Mouse (Mus musculus) layer of hippocampus, adult 2 months (tissue): ENCODE measurements around the gene Kcnip4. TPM values are rescaled to one million over a fixed set of nuclear protein-coding genes. Genes with fewer than 3 reads are reported as not detected.

Experiments used
- DNase-seq, 2 experiments: peaks; one replicate each; pipeline ENCODE4 v3.0.0; 2022; ENCODE audit warnings: low spot score in 2 of 2
- H3K27ac ChIP-seq: fragments of 200-600 bp; 2 replicates; pipeline ENCODE4 v1.8.1; 2022
- H3K4me3 ChIP-seq: fragments of 200-600 bp; 2 replicates; pipeline ENCODE4 v1.8.1; 2022; ENCODE audit warnings: mild to moderate bottlenecking
- CTCF ChIP-seq: fragments of 200-600 bp; conservative IDR thresholded peaks from 2 replicates; pipeline ENCODE4 v1.8.1; 2022; ENCODE audit warnings: antibody characterized with exemption, mild to moderate bottlenecking, moderate library complexity
- total RNA-seq, 2 experiments: library from RNA; stranded (reverse); gene quantifications; 2 replicates each; pipeline ENCODE4 v1.2.3; 2021

The Kcnip4 gene
- total RNA-seq, 2 experiments from 2014 or later = 54.4 to 58.5 TPM

GRCm38 (mm10) chr5:48412261-48412660 is 1112.4 kb downstream of the Kcnip4 start:
- no peak for DNase-seq
- Histone ChIP-seq H3K27ac (no peak overlapping the region), H3K4me3 (no peak overlapping the region)
- TF ChIP-seq CTCF = no peak

DNA sequence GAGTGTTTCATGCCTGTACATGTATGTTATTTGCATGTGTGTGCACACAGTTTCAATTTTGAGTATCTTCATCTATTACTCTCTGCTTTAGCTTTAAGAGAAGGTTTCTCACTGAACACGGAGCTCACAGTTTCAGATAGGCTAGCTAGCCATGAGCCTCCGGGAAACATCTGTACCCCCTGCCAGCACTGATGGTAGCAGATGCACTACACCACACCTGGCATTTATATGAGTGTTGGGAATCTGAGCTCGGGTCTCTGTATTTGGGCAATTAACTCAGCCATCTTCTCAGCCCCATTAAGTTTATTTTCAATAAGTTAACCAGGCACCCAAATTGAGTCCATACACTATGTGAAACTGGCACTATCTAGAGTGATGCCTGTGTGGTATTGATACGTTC is 1113.2 kb downstream of the Kcnip4 start:
- no peak for DNase-seq
- H3K27ac ChIP-seq = no peak overlapping the region

GRCm38 (mm10) chr5:48410348-48410747 is 1114.4 kb downstream of the Kcnip4 start:
- no peak for DNase-seq
- no peak for TF ChIP-seq CTCF
- H3K4me3 ChIP-seq = no peak overlapping the region
- H3K27ac ChIP-seq = no peak overlapping the region

More for the DNA sequence above, 1113.2 kb downstream of the Kcnip4 start:
- H3K4me3 ChIP-seq = no peak overlapping the region
- TF ChIP-seq CTCF = no peak

DNA sequence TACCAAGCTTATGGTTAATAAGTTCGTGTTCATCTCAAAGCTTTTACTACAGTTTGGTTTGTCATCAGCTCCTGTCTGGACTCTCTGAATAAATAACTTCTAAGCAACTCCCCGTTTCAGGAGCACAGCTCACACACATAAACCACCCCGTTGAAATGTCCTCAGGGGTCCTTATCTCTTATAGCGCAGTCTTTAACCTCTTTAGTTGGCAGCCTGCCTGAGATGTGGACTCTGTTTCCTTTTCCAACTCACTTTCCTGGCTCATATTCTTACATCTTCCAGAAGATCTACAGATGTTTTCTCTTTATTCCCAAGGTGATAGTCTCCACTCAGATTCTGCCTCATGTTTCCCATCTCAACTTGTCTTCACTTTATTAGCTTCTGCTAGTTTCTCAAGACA is 1116.4 kb downstream of the Kcnip4 start:
- TF ChIP-seq CTCF = no peak
- H3K27ac ChIP-seq = no peak overlapping the region
- DNase-seq = no peak
- H3K4me3 ChIP-seq = no peak overlapping the region

GRCm38 (mm10) chr5:48402497-48402896 is 1122.2 kb downstream of the Kcnip4 start:
- DNase-seq = no peak
- TF ChIP-seq CTCF = no peak
- Histone ChIP-seq H3K4me3 (no peak overlapping the region), H3K27ac (no peak overlapping the region)

DNA sequence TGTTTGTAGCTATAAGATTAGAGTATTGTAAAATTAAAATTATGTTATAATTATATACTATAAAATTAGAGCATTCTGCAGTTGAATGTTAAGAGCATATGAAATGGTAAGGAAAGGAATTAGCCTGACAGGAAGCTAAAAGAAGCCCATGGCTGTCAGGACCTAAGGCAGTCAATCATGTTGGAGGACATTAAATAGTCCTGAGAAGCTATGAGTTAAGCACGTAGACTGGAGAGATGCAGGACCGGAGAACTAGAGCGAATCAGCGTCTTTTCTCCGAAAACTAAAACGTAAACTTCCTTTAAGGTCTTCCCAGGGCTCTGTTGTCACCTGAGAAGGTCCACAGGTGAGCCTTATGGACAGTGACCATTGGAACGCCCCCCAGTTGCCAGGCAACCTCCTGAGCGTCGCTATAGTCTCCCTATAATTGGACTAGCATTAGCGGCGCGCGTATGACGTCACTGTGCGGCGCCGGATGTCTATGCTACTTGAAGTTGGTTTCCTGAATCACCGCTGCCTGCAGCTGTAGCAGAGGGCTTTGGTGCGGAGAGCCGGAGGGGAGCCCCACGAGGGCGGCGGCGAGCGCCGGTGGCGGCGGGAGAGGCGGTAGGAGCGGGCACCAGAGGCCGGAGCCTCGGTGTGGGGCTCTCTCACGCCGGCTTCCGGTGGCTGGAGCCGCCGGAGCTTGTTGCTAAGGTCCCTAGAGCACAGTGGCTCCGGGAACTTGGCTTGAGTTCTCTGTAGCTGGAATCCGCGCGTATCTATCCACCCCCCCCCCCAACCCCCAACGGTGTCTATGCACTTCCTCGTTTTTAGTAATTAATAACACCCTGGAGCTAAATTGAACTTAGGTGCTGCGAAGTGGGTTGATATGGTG is 1152.6 kb downstream of the Kcnip4 start:
- no peak for TF ChIP-seq CTCF
- Histone ChIP-seq H3K27ac (peak overlapping the region; percentile 90), H3K4me3 (peak overlapping the region; percentile 90)
- DNase-seq = peak; percentile 93

- no peak for TF ChIP-seq CTCF
- no peak overlapping the region for H3K27ac ChIP-seq
- no peak for DNase-seq
- H3K4me3 ChIP-seq = no peak overlapping the region
Measured at GRCm38 (mm10) chr5:48349309-48349708, 1175.4 kb downstream of the Kcnip4 start.

GRCm38 (mm10) chr5:48345983-48346648 is 1178.6 kb downstream of the Kcnip4 start:
- TF ChIP-seq CTCF = no peak
- Histone ChIP-seq H3K27ac (no peak overlapping the region), H3K4me3 (no peak overlapping the region)
- DNase-seq = no peak

GRCm38 (mm10) chr5:48345095-48345982 is 1179.4 kb downstream of the Kcnip4 start:
- TF ChIP-seq CTCF = peak; percentile 84
- Histone ChIP-seq H3K27ac (no peak overlapping the region), H3K4me3 (no peak overlapping the region)
- DNase-seq = peak; percentile 12 to 23

DNA sequence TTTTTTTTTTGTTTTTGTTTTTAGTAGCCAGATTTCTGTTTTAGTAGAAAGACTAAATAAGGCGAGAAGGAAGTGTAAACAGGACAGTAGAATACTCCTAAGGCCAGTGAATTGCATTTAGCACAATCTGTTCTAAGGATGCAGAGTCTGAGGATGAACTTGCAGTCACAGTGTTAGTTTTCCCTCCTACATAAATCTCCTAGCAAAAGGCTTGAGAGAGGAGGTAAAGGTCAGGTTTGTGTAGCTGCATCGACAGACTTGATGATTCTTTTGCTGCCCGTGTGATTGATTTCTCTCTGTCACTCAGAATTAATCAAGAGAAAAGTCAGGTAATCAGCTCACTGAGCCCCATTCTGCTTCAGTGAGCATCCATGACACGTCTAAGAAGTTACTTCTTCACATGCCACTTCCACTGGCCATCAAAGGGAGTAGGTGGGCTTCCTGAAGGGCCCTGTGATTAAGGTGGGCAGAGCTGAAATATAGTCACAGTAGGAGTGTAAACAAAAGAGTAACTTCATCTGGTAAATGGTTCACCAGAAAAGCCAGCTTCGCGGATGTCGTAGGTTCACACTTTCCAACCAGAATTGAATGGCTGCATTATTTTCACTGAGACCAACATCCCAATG is 1183.8 kb downstream of the Kcnip4 start:
- Histone ChIP-seq H3K27ac (no peak overlapping the region), H3K4me3 (no peak overlapping the region)
- no peak for DNase-seq
- TF ChIP-seq CTCF = no peak
